Mouse (Mus musculus) right cerebral cortex, postnatal 10 days (tissue): ENCODE data around the gene Cbln4.

Experiments
- DNase-seq, 2 experiments: peaks; one replicate each; pipeline ENCODE4 v3.0.0; 2021; ENCODE audit warnings: low spot score in 2 of 2

The Cbln4 gene

GRCm38 (mm10) chr2:172043235-172043610 is at the start of gene Cbln4:
Gene Cbln4 (minus strand): TSS chr2:172043466.
- peak; percentile 30 to 31 for DNase-seq

GRCm38 (mm10) chr2:172078596-172078995 is 35.3 kb upstream of the Cbln4 start:
- no peak for DNase-seq

DNA sequence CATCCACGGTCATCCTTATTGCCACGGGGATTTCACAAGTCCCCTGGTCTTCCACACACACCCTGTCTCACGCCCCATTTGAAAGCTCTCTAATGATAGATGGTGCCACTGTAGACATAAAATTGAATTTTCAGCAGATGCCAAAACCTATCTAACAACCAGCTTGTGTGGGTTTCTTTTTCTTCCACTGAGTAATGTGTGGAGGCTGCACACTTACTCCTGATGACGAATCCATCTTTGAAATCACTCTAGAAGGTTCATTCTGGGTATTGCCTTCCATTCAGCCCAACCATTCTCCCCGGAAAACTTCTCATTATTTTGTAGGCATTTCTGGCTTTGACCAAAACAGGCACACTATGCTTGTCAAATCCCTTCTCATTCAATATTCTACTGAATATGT is 33.0 kb upstream of the Cbln4 start:
- no peak for DNase-seq

DNA sequence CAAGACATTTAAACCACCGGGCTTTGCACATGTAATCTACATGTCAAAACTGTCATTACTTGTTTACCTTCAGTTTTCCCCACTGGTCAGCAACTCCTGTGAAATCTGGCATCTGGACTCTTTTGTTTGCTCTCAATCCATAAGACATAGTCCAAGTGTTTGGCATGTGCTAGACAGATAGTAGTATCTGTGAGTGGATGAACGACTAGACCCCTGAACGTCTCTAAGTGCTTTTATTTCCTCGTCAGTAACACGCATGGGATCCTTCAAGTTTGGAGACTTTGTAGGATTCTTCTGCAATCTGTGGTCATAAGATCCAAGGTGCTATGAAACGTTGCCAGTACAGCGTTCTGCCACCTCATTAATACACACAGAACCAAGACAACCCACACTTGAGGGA is 19.6 kb upstream of the Cbln4 start:
- DNase-seq = no peak

- DNase-seq = no peak
Observed at GRCm38 (mm10) chr2:172059747-172060146, 16.5 kb upstream of the Cbln4 start.

- no peak for DNase-seq
Observed at GRCm38 (mm10) chr2:172058936-172059665, 15.8 kb upstream of the Cbln4 start.

- DNase-seq = no peak
Observed at GRCm38 (mm10) chr2:172046002-172046401, 2.7 kb upstream of the Cbln4 start.

DNA sequence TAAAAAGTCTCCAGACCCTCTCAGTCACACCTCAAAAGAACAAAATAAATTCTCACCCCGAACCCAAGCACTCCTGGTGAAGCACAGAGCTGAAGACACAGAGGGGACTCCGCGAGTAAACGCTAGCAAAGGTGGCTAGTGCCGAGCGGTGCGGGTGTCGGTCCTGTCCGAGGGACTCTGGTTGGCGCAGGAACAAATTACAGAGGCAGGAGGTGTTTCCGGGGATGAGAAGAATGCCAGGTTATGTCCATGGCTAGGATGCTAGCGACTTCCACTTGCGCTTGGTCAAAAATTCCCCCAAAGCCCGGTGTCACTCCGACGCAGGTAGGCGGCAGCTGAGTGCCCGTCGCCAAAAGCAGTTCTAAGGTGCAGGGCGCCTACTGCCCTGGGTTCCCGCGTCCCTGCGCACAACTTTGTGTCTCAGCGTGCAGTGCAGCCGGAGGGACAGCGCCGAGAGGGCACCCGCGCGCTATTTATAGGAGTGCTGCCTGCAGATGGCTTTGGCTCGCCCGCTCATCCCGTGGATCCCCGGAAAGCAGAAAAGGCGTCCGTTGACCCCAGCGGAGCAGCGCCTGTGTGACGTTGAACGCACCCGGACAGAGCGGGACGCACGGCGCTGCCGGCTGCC is 545 bp downstream of the Cbln4 start:
- peak; percentile 27 to 28 for DNase-seq

- peak; percentile 79 to 86 for DNase-seq
Observed at GRCm38 (mm10) chr2:172042125-172042524, 1.1 kb downstream of the Cbln4 start.

DNA sequence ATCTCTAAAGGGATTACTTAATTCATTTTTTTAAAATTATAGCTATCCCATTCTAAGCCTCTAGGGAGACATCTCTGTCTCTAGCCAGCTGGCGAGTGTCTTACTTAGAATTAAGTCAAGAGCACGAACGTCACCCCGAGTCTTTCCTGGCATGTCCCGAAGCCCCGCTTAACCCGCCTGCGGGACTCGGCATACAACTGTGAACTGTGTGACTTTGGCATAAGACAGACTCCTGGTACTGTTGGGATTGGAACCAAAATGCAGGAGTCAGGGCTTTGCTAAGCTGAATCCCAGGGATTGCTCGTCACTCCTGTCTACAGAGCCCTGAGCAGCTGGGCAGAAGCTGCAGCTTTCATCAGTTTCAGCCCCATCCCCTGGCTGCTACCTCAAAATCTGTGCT is 2.4 kb downstream of the Cbln4 start:
- DNase-seq = no peak

DNA sequence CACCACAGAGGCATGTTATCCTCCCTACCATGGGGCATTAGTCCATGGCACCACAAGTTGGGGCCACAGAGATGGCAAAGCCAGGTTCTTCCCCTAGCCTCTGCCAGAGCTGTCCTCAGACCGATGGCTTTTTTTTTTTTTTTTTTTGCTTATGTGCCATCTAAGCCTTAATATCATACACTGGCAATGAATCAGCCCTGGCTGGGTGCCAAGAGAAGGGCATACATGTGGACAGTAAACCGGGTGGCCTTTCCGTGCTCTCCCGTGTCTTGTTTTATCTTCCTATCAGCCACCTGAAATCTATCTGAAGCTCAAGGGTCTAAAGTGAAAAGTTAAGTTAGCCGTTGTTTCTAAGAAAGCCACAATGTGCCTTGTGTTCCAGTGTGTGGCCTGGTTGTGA is 3.7 kb downstream of the Cbln4 start:
- DNase-seq = peak in 1 of 2 experiments; percentile 27

- DNase-seq = no peak
Observed at GRCm38 (mm10) chr2:172034281-172034680, 9.0 kb downstream of the Cbln4 start.

DNA sequence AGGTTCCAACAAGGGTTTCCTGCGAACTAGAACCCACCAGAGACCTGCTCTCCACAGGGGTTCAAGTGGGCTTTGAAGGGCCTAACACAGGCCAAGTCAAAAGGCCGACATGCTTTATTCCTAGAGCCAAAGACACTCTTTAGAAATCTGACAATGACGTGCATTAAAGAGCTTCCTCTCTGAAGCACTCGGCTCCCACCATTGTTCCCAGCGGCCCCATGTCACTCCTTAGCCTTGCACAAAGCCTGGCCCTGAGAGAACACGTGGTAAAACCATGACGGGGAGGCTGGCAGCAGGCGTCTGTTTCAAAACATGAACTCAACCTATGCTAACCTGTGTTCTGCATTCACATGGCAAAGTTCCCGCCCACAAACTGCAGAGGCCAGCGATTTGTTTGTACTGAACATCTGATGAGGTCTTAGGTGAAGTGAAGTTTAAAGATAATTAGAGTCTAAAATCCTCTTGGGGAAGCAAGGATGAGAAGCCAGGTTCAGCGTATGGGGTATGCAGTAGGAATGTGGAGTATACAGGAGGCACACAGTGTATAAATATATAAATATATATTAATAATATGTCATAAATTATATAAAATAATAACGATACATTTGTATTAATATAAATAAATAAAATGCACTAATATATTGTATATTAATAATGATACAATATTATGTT is 17.7 kb downstream of the Cbln4 start:
- no peak for DNase-seq

- DNase-seq = no peak
Observed at GRCm38 (mm10) chr2:172006726-172007125, 36.5 kb downstream of the Cbln4 start.

GRCm38 (mm10) chr2:172005970-172006369 is 37.3 kb downstream of the Cbln4 start:
- DNase-seq = peak; percentile 60 to 64

DNA sequence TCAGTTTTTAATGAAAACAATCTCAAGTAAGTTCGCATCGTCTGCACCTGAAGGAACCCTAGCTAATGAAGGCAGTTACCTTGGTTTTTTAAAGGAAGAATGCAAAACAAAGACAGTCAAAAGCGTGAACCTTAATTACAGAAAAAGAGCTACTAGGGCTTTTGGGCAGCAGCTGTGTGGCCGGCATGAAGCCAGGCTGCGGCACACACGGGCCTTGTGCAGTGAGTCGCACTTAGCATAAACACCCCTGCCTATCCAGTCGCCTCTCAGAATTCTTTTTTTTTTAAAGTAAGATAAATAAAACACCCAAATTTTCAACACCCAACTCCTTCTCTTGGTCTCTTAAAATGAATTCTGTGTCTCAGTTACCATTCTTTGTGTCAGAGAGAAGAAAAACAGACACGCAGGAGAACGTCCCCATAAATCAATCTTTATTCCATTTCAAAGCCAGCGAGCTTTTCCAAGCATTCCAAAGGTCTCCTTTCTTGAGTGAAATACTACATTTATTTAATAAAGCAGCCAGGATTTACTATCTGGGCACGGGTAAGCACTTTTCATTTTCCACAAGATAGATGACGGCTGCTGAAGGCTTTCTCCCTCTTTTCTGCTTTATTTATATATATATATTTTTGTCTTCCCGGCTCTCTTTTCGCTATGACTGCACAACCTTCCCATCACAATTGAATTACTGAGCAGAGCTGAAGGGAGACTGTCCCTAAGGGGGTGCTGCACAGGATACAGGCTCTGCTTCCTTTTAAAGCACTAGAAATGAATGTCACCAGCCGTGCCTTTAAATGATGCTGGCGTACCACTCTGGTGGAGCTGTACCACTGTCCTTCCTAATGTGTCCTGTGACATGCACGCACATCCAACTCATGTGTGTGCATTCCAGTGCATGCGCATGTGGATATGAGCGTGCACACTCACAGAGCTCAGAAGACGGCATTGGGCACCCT is 39.0 kb downstream of the Cbln4 start:
- no peak for DNase-seq

GRCm38 (mm10) chr2:171996979-171997686 is 46.1 kb downstream of the Cbln4 start:
- DNase-seq = no peak

DNA sequence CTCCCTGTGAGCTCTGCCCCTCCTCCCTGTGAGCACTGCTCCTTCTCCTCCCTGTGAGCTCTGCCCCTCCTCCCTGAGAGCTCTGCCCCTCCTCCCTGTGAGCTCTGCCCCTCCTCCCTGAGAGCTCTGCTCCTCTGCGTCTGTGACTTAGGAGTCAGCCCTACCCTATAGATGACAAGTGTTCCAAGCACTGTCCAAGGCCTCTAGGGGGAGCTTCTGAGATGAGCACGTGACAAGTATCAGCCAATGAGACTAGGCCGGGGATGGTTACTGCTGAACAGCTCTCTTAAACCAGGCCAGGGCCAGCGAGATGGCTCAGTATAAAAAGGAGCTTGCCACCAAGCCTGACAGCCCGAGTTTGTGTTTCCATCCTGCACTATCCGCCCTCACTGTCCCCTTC is 48.4 kb downstream of the Cbln4 start:
- DNase-seq = no peak

DNA sequence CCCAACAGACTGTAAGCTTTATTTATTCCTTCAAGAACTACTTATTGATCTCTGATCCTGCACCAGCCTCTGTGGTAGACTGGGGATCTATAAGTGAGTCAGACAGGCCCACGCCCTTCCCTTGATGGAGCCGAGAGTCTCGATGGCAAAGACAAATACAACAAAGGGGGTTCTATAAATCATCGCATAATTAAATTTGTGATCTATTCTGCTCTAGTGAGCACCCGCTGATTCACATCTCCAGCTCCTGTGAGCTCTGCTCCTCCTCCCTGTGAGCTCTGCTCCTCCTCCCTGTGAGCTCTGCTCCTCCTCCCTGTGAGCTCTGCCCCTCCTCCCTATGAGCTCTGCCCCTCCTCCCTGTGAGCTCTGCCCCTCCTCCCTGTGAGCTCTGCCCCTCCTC is 49.0 kb downstream of the Cbln4 start:
- no peak for DNase-seq

- no peak for DNase-seq
Observed at GRCm38 (mm10) chr2:171986686-171987085, 56.6 kb downstream of the Cbln4 start.
